Mouse (Mus musculus) ZHBTc4 (cell line): Measurements from ENCODE around the gene Gm20388.
A peak's percentile ranks its signal among the peaks of the same experiment; 100 is the strongest.

Experiments
- DNase-seq: peaks from one replicate; pipeline ENCODE4 v3.0.0-alpha.2; 2011; ENCODE audit warnings: low read depth, low spot score

The Gm20388 gene

GRCm38 (mm10) chr8:121699936-121700335 is 1789.3 kb downstream of the Gm20388 start:
- DNase-seq = no peak

GRCm38 (mm10) chr8:121705174-121705573 is 1794.5 kb downstream of the Gm20388 start:
- DNase-seq = no peak

GRCm38 (mm10) chr8:121706956-121707355 is 1796.3 kb downstream of the Gm20388 start:
- DNase-seq = no peak

GRCm38 (mm10) chr8:121708406-121708805 is 1797.8 kb downstream of the Gm20388 start:
- DNase-seq = no peak

GRCm38 (mm10) chr8:121717502-121717901 is 1806.9 kb downstream of the Gm20388 start:
- no peak for DNase-seq

GRCm38 (mm10) chr8:121717982-121718425 is 1807.4 kb downstream of the Gm20388 start:
- peak; percentile 97 for DNase-seq

GRCm38 (mm10) chr8:121718925-121719324 is 1808.3 kb downstream of the Gm20388 start:
- peak; percentile 71 for DNase-seq

GRCm38 (mm10) chr8:121721072-121721471 is 1810.4 kb downstream of the Gm20388 start:
- no peak for DNase-seq

- no peak for DNase-seq
Observed at GRCm38 (mm10) chr8:121723846-121724245, 1813.2 kb downstream of the Gm20388 start.

GRCm38 (mm10) chr8:121727164-121727563 is 1816.5 kb downstream of the Gm20388 start:
- DNase-seq = peak; percentile 76

GRCm38 (mm10) chr8:121729323-121729722 is 1818.7 kb downstream of the Gm20388 start, which contains the start of gene Jph3:
Gene Jph3 (plus strand): TSS chr8:121729623.
- no peak for DNase-seq

GRCm38 (mm10) chr8:121729754-121730153 is 1819.1 kb downstream of the Gm20388 start:
- peak; percentile 18 for DNase-seq

GRCm38 (mm10) chr8:121730170-121730569 is 1819.5 kb downstream of the Gm20388 start:
- DNase-seq = peak; percentile 46

GRCm38 (mm10) chr8:121730646-121731045 is 1820.0 kb downstream of the Gm20388 start:
- peak; percentile 33 for DNase-seq

GRCm38 (mm10) chr8:121731060-121731459 is 1820.4 kb downstream of the Gm20388 start:
- DNase-seq = no peak

- peak; percentile 54 for DNase-seq
Observed at GRCm38 (mm10) chr8:121731471-121732333, 1821.1 kb downstream of the Gm20388 start.

- no peak for DNase-seq
Observed at GRCm38 (mm10) chr8:121732334-121732665, 1821.7 kb downstream of the Gm20388 start.

- no peak for DNase-seq
Observed at GRCm38 (mm10) chr8:121734262-121734661, 1823.6 kb downstream of the Gm20388 start.

- peak; percentile 88 for DNase-seq
Observed at GRCm38 (mm10) chr8:121736236-121736635, 1825.6 kb downstream of the Gm20388 start.

GRCm38 (mm10) chr8:121740721-121741120 is 1830.1 kb downstream of the Gm20388 start:
- no peak for DNase-seq

- no peak for DNase-seq
Observed at GRCm38 (mm10) chr8:121749501-121749900, 1838.9 kb downstream of the Gm20388 start.

- peak; percentile 65 for DNase-seq
Observed at GRCm38 (mm10) chr8:121750512-121750911, 1839.9 kb downstream of the Gm20388 start.

GRCm38 (mm10) chr8:121751407-121751806 is 1840.8 kb downstream of the Gm20388 start:
- peak; percentile 91 for DNase-seq
